Mouse (Mus musculus) heart, postnatal 25 days (tissue): ENCODE data around the gene Dbx2. TPM values are rescaled to one million over a fixed set of nuclear protein-coding genes. Genes with fewer than 3 reads are reported as not detected.

Experiments used
- DNase-seq: peaks from one replicate; pipeline ENCODE4 v3.0.0; 2022; ENCODE audit warnings: low spot score
- intact Hi-C: fragments of 180-260 bp; cut with DNase I; formaldehyde crosslinking; loops from one replicate; pipeline ENCODE4 v1.15.1; 2025
- total RNA-seq, 2 experiments: library from RNA; stranded (reverse); gene quantifications; 2 replicates each; pipeline ENCODE4 v1.2.3; 2021

The Dbx2 gene
- total RNA-seq, 2 experiments from 2014 or later = not detected

DNA sequence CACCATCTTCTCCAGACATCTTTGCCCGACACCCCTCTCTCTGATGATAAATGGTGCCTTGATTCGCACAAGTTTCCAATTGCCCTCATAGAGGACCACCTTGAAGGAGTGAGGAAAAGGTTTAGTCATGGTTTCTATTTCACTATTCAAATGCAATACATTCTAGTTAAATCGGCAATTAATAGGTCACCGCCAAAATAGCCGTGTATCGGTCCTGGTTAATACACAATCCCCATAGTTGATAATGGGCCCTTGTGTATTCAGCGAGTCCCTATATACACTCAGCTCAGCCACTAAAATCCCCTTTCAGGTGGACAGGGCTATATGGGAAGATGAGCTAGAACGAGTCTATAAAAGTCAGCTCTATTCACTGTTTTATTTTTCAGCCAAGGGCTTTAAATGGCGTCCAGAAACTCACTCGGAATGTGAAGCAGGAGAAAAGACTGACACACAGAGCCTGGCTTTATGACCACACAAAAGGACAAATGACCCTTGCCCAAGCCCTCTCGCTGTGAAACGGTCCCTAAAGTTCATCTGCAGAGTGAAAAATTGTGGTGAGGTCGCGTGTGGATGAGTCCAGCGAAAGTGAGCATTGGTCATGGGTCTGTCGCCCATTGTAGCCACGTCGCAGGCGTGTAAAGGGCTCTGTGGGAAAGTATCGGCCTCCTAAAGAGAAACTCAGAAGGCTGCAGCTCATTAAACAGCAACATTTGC is 16.5 kb downstream of the Dbx2 start:
- DNase-seq = no peak
- intact Hi-C loops = no loop called here

DNA sequence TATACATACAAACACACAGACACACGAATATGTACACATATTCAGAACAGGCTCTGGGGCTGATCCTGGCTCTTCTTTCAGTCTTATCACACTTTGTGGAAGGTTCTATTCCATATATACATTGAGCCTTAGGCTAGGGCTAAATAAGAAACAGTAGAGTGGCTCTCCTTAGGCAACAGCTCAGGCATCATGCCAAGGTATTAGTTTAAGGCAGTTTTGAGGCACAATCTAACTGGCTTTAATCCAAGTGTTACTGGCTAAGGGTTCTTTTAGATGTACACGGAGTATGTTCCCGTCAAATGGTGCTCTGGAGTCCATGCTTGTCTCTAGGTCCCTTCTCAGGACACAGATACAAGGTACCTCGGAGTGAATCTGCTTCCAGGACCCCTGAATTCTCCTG is 31.4 kb downstream of the Dbx2 start:
- DNase-seq = no peak
- intact Hi-C loops = no loop called here

DNA sequence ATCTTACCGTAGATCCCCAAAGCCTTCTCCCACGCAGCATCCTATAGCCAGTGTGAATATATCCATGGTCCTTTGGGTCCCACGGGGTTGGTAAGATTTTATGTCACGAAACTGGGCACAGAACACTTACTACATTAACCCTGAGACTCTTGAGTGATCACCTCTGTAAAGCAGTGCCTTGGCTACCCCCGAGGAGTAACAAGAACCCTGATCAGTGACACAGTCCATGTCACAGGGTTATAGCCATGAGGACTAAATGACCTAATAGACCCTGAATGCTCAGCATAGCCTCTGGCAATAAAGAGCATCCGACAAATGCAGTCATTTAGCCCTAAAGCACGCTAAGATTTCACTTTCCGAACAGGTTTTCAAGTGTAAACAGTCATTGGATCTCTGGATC is 33.0 kb downstream of the Dbx2 start:
- no peak for DNase-seq
- intact Hi-C loops = no loop called here

DNA sequence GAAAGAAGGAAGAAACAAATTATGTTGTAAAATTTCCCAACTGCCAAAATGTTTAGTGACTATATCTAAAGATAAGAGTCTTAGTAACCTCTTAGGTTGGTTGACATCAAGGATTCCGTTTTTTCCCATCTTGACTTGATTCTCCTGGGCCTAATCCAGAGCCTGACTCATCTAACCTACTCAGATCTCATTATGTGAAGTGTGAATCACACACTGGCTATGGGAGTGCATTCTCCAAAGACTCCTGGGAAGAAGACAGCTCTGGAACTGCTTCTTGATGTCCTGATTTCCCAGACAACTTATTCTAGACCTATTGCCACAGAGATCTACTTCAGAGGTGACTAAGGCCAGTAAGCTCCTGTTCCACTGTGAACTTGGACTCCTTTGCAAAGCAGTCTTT is 43.2 kb downstream of the Dbx2 start:
- intact Hi-C loops = no loop called here
- DNase-seq = no peak

DNA sequence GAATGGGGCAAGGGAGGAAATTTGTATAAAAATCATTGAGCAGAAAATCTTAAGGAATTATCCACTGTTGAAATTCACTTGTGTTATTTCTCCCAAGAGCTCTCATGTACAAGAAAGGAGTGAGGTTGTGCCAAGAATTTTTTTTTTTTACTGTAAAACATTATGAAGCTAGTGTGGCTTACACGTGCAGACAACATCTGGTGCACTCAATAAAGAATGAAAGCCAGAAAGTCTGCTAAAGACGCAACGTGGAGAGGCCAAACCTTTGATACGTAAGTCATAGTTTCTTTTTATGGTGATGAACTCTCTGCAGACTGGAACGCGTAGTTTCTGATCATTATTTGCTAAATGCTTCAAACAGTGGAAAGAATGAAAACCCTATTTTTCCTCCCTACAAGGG is 54.6 kb downstream of the Dbx2 start:
- DNase-seq = no peak
- intact Hi-C loops = no loop called here

DNA sequence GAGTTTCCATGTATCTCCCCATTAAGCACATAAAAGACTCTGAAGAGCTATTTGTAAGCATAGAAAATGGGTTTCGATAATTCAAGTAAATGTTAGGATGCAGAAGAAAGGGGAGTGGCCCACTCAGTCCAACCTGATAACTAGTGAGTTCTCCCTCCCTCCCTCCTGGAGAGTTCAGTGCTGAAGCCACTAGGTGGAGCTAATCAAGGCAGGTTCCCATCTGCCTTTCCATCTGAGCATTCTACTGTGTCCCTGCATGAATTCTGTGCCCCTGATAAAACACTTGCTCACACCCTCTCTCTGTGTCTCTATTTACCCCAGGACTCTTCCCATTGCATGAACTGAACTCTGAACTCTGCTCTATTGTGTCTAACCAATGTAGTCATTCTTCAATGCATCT is 57.1 kb downstream of the Dbx2 start:
- no peak for DNase-seq
- intact Hi-C loops = no loop called here

DNA sequence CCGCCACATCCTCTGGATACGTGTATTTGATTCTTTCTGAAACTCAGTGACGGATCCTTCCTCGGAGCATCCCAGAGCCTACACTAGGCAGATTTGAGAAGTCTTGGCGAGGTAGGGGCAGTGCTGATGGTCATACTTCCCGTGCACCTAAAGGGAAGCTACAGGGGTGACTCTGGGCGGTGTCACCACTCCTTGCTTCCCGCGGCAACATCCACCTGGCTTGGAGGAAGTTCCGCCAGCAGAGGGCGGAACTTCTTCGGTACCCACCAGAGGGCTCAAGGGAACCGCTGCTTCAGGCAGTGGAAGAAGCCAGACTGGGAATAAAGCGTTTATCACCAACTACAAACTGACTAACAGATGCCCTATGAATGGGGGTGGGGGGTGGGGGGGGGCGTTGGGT is 68.9 kb downstream of the Dbx2 start:
- DNase-seq = no peak
- intact Hi-C loops = loop anchor here (10.0 kb wide), 1 partner anchor 312 kb away; no protein-coding TSS in a partner anchor

DNA sequence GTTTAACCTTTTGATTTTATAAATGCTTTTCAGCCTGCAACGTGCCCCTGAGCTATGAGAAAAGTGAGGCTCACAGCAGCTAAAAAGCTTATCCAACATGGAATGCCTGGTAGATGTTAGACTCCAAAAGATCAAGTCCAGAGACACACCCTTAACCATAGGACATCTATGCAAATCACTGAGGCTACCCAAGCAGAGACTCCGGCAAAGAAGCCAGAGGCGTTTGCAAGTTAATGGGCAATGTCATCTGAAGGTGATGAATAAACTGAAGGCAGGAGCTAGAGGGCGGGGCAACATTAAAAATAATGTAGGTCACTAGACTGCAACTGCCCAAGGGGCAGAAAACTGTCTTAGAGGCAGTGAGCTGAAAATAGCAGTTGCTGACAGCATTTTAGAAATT is 70.9 kb downstream of the Dbx2 start:
- no peak for DNase-seq
- intact Hi-C loops = loop anchor here (10.0 kb wide), 1 partner anchor 310 kb away; no protein-coding TSS in a partner anchor

DNA sequence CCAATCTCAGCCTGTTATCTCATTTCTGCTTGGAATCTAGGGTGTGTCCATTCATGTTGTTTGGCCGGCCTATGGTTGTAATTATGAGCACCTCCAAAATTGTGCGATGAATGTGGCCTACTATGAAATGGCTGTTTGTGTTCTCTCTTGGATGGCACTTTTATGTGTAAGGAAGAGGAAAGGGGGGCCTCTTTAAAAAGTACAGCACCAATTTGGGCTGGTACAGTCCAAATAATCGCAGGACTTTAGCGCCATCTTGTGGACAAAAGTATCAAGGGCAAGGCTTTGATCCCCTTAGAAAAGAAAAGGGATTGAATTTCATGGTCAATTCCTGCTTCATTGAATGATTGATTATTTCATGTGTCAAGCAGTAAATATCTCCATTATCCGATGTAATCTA is 81.1 kb downstream of the Dbx2 start:
- intact Hi-C loops = loop anchor here (2.0 to 10.0 kb wide), 3 partner anchors 806 to 1020 kb away; no protein-coding TSS in a partner anchor
- no peak for DNase-seq

Other genes starting within 250 kb of the Dbx2 start
- gene Nell2, start 127.4 kb downstream of the Dbx2 start, total RNA-seq = not detected
- gene Ano6, start 134.9 kb upstream of the Dbx2 start, total RNA-seq = 10 to 100 TPM; 21.1 to 25.9 TPM